Mouse (Mus musculus) ES-E14 (cell line): ENCODE data around the gene Angpt4. TPM values are rescaled to one million over a fixed set of nuclear protein-coding genes. Genes with fewer than 3 reads are reported as not detected.

Experiments
- DNase-seq: peaks from one replicate; pipeline ENCODE4 v3.0.0-alpha.2; 2013; ENCODE audit warnings: low read depth, low spot score
- H3K27ac ChIP-seq: 2 replicates; pipeline ENCODE4 v1.5.1; 2012; ENCODE audit warnings: low read depth, mild to moderate bottlenecking, low read length, moderate library complexity, mixed read lengths; ENCODE audit not compliant: poor library complexity, insufficient read depth, severe bottlenecking
- H3K36me3 ChIP-seq: 2 replicates; pipeline ENCODE4 v1.6.1; 2012; ENCODE audit warnings: mild to moderate bottlenecking, low read length, moderate library complexity, mixed read lengths; ENCODE audit not compliant: control insufficient read depth, poor library complexity, insufficient read depth, severe bottlenecking
- H3K4me1 ChIP-seq, 2 experiments: fragments of 150-350 bp in 1 of 2; sonication (generic) in 1 of 2; 2 replicates each; pipeline ENCODE4 v1.6.1; 2012; ENCODE audit warnings: low read length in 2 of 2, mild to moderate bottlenecking in 1 of 2, mixed read lengths in 1 of 2; ENCODE audit not compliant: control insufficient read depth in 2 of 2, insufficient read depth in 2 of 2, poor library complexity in 1 of 2
- H3K4me3 ChIP-seq, 2 experiments: fragments of 150-350 bp in 1 of 2; sonication (generic) in 1 of 2; 2 replicates each; pipeline ENCODE4 v1.5.1; 2012; ENCODE audit warnings: low read length in 2 of 2, low read depth in 1 of 2, mild to moderate bottlenecking in 1 of 2, mixed read lengths in 1 of 2; ENCODE audit not compliant: insufficient read depth in 1 of 2, poor library complexity in 1 of 2, severe bottlenecking in 1 of 2
- H3K9ac ChIP-seq: 2 replicates; pipeline ENCODE4 v1.6.1; 2012; ENCODE audit warnings: low read depth, mild to moderate bottlenecking, low read length, mixed read lengths; ENCODE audit not compliant: poor library complexity, insufficient read depth, severe bottlenecking
- H3K9me3 ChIP-seq: fragments of 150-350 bp; sonication (generic); 2 replicates; pipeline ENCODE4 v1.6.1; 2012; ENCODE audit warnings: low read depth, mild to moderate bottlenecking, low read length; ENCODE audit not compliant: control insufficient read depth, insufficient read depth
- CHD2 ChIP-seq: IDR thresholded peaks from 2 replicates; pipeline ENCODE4 v1.6.1; 2014; ENCODE audit warnings: mild to moderate bottlenecking, low read depth, low read length, inconsistent platforms
- HCFC1 ChIP-seq: IDR thresholded peaks from 2 replicates; pipeline ENCODE4 v1.6.1; 2012; ENCODE audit warnings: low read length, inconsistent platforms, borderline replicate concordance; ENCODE audit not compliant: insufficient read depth
- MAFK ChIP-seq: IDR thresholded peaks from 2 replicates; pipeline ENCODE4 v1.6.1; 2014; ENCODE audit warnings: mild to moderate bottlenecking, low read depth, low read length, inconsistent platforms; ENCODE audit not compliant: insufficient read depth
- ZC3H11A ChIP-seq: IDR thresholded peaks from 2 replicates; pipeline ENCODE4 v1.6.1; 2012; ENCODE audit warnings: low read depth, mild to moderate bottlenecking, inconsistent platforms, low read length, borderline replicate concordance
- ZNF384 ChIP-seq: IDR thresholded peaks from 2 replicates; pipeline ENCODE4 v1.6.1; 2012; ENCODE audit warnings: low read depth, low read length, inconsistent platforms
- in situ Hi-C, 2 experiments: fragments of 600-800 bp; cut with MboI; formaldehyde crosslinking; loops; one replicate each; pipeline ENCODE4 v1.15.1; 2025; ENCODE audit warnings: low sequenced_read_pairs in 2 of 2, inconsistent platforms in 1 of 2; ENCODE audit not compliant: unreplicated experiment in 2 of 2
- total RNA-seq: library from RNA; depleted of rRNA; stranded (reverse); fragments of 300-350 nt; gene quantifications from 2 replicates; pipeline ENCODE4 v1.2.3, GENCODE M21; 2012; rRNA removed

Angpt4 gene
- total RNA-seq, result 0.26 and 0.98 TPM in 2 replicates

DNA sequence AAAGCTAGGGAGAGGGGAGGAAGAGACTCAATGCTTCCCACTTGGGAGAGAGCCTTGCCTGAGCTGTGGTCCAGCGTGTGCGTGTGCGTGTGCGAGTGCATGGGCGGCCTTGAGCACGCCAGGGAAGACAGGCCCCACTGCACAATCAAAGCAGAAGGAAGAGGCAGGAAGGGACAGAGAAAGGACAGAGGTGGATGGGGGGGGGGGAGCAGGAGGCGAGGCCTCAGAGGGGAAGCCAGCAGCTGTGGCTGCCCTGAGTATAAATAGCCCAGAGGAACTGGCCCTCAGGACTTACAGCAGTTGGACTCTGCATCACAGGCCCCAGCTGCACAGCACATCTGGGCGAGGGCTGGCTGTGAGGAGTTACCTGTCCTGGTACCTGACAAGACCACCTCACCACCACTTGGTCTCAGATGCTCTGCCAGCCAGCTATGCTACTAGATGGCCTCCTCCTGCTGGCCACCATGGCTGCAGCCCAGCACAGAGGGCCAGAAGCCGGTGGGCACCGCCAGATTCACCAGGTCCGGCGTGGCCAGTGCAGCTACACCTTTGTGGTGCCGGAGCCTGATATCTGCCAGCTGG, at the start of gene Angpt4:
Angpt4 (plus strand) TSS at position 292 of the 582 bp plus-strand sequence.
- no peak within 1 kb of the TSS for H3K9ac ChIP-seq
- H3K9me3 ChIP-seq, result no peaks in the 10 kb centered on the region
- TF ChIP-seq MAFK (no peak), ZC3H11A (no peak), ZNF384 (no peak), HCFC1 (no peak), CHD2 (no peak)
- peak within 1 kb of the TSS; percentile 1; the same call in 1 of the 2 replicates for H3K27ac ChIP-seq
- DNase-seq, result no peak
- H3K36me3 ChIP-seq, result no peaks in the 10 kb centered on the region
- peak within 1 kb of the TSS in 1 of 2 experiments; percentile 28; a peak in 1 of 4 replicates for H3K4me3 ChIP-seq
- H3K4me1 ChIP-seq, result peaks cover 0 to 3% of the 10 kb centered on the region in 2 experiments; a peak in 1 of 4 replicates
- in situ Hi-C loops, result no loop called here

DNA sequence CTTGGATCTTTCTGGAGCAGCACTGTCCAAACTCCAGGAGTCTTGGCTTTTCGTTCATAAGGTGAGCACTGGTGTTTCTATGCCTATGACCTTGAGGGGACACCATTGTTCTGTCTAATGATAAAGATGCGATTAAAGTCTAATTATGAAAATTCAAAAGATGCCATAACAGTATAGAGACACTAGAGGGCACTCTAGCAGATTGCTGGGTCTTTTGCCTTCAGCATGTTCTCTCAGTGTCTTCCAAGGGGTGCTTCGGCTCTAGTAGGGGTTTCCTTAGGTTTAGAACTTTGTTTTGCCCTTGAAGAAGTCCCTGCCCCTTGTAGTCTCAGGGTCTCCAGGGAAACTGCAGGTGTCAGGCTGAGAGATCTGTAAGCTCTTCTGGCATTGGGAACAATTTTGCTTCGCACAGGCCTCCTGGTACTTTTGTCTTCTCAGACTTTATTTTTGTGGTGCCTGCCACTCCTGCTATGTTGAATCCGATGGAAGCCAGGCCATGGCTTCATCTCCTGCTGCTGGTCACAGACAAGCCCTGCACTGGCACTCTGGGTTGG, 48.7 kb upstream of the Angpt4 start:
- H3K36me3 ChIP-seq, result no peaks in the 10 kb centered on the region
- no peak overlapping the region for H3K27ac ChIP-seq
- DNase-seq, result no peak
- TF ChIP-seq HCFC1 (no peak), MAFK (no peak), ZC3H11A (no peak)
- H3K9me3 ChIP-seq, result no peaks in the 10 kb centered on the region
- no peak overlapping the region for H3K9ac ChIP-seq
- H3K4me1 ChIP-seq, result no peaks in the 10 kb centered on the region
- no peak overlapping the region for H3K4me3 ChIP-seq
- in situ Hi-C loops, result no loop called here

DNA sequence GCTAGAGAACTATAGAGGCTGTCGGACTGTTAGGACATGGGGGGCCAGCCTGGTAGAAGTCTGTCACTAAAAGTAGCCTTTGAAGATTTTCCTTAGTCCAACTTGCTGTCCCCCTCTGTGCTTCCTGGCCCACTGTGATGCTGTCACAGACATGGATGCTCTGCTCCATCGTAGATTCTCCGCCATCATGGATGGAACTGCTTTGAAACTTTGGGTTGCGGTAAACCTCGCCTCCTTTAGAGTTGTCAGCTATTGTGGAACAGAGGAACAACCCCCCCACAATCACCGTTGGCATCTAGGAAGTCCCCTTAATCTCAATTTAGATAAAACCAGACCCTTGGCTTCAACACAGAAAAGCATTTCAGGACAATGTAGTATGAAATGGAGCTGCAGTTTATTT, 46.1 kb upstream of the Angpt4 start:
- no peaks in the 10 kb centered on the region for H3K36me3 ChIP-seq
- in situ Hi-C loops, result no loop called here
- H3K27ac ChIP-seq, result no peak overlapping the region
- no peaks in the 10 kb centered on the region for H3K4me1 ChIP-seq
- no peaks in the 10 kb centered on the region for H3K9me3 ChIP-seq
- no peak overlapping the region for H3K4me3 ChIP-seq
- TF ChIP-seq MAFK (no peak), ZC3H11A (no peak), ZNF384 (no peak), CHD2 (no peak), HCFC1 (no peak)
- no peak overlapping the region for H3K9ac ChIP-seq
- no peak for DNase-seq

DNA sequence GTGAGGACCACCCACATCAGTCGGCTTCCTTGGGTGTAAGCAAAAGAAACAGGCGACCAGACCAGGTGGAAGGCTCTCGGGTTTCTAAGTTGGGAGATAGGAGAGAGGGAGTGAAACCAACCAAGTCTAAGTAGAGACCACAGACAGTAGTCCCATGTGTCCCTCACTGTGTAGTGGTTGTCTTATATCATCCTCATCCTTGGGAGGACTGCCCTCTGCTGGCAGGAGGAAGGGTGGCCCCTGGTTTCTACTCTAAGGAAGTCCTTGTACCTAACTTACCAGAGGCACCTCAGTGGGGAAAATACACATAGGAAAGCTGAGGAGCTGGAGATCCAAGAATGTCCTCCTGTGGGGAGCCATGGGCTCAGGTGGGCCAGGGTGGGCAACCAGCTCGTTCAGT, 44.5 kb upstream of the Angpt4 start:
- Histone ChIP-seq H3K27ac (no peak overlapping the region), H3K4me3 (no peak overlapping the region), H3K9me3 (no peaks in the 10 kb centered on the region), H3K36me3 (no peaks in the 10 kb centered on the region), H3K4me1 (no peaks in the 10 kb centered on the region), H3K9ac (no peak overlapping the region)
- DNase-seq, result peak; percentile 67
- TF ChIP-seq ZNF384 (no peak), ZC3H11A (peak; percentile 87)
- in situ Hi-C loops, result no loop called here

DNA sequence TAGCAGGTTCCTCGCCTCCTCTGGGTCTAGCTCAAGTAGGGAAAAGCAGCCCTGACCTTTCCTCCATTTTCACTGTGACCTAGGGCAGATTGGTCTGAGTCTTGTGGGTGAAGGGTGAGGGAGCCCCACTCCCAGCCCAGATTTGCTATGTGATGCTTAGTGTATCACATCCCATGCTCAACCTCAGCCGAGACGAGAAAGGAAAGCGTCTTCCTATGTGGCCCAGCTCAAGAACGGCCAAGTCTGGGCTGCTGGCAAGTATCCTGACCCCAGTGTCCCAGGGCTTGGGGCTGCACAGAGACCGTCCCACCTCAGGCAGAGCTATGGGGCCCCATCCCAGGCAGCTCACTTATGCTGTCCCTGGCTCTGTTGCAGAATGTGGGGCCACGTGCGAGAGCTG, 42.8 kb upstream of the Angpt4 start:
- TF ChIP-seq CHD2, result no peak
- no peak for TF ChIP-seq ZC3H11A
- no peak for TF ChIP-seq MAFK
- TF ChIP-seq HCFC1, result no peak
- TF ChIP-seq ZNF384, result no peak
- Histone ChIP-seq H3K4me1 (no peaks in the 10 kb centered on the region), H3K36me3 (no peaks in the 10 kb centered on the region), H3K27ac (no peak overlapping the region), H3K4me3 (no peak overlapping the region), H3K9ac (no peak overlapping the region), H3K9me3 (no peaks in the 10 kb centered on the region)
- in situ Hi-C loops, result no loop called here
- DNase-seq, result no peak
